Mouse (Mus musculus) cerebellum, adult 2 months (tissue): ENCODE data around the gene Mrps30. TPM values are rescaled to one million over a fixed set of nuclear protein-coding genes. Genes with fewer than 3 reads are reported as not detected.

ENCODE experiments used
- DNase-seq, 2 experiments: peaks; one replicate each; pipeline ENCODE4 v3.0.0; 2021
- H3K27ac ChIP-seq: fragments of 200-500 bp; 2 replicates; pipeline ENCODE4 v1.5.1; 2012; ENCODE audit warnings: low read length, control low read depth, inconsistent platforms; ENCODE audit not compliant: insufficient read depth
- H3K27me3 ChIP-seq: fragments of 200-500 bp; 2 replicates; pipeline ENCODE4 v1.6.1; 2012; ENCODE audit warnings: inconsistent platforms, mild to moderate bottlenecking, low read length, moderate library complexity; ENCODE audit not compliant: control insufficient read depth, insufficient read depth
- H3K4me1 ChIP-seq: fragments of 200-500 bp; 2 replicates; pipeline ENCODE4 v1.6.1; 2011; ENCODE audit warnings: low read length; ENCODE audit not compliant: control insufficient read depth, insufficient read depth
- H3K4me3 ChIP-seq: fragments of 200-500 bp; replicated peaks from 2 replicates; pipeline ENCODE3; 2011; ENCODE audit warnings: mild to moderate bottlenecking, low read depth, low read length, control low read depth; ENCODE audit not compliant: insufficient read depth
- CTCF ChIP-seq: fragments of 200-500 bp; IDR thresholded peaks from 2 replicates; pipeline ENCODE4 v1.5.1; 2011; ENCODE audit warnings: low read depth, mild to moderate bottlenecking, control low read depth, low read length, moderate library complexity, borderline replicate concordance; ENCODE audit not compliant: insufficient read depth
- POLR2A ChIP-seq: fragments of 200-500 bp; IDR thresholded peaks from 2 replicates; pipeline ENCODE4 v1.6.1; 2011; ENCODE audit warnings: low read length, control low read depth, borderline replicate concordance; ENCODE audit not compliant: insufficient read depth
- WGBS: fragments of 180-500 bp; shearing (Covaris S2); methylation state at CpG from one replicate; pipeline ENCODE4 v1.1.7; 2018; 5-methylcytosine and 5-hydroxymethylcytosine counted together
- polyA plus RNA-seq: library from polyadenylated mRNA; depleted of rRNA; stranded (reverse); fragments of >200 nt; gene quantifications from 2 replicates; pipeline ENCODE4 v1.2.3, GENCODE M21; 2012; rRNA removed

Mrps30 gene
- polyA plus RNA-seq, 1 experiment, result 15.1 TPM

DNA sequence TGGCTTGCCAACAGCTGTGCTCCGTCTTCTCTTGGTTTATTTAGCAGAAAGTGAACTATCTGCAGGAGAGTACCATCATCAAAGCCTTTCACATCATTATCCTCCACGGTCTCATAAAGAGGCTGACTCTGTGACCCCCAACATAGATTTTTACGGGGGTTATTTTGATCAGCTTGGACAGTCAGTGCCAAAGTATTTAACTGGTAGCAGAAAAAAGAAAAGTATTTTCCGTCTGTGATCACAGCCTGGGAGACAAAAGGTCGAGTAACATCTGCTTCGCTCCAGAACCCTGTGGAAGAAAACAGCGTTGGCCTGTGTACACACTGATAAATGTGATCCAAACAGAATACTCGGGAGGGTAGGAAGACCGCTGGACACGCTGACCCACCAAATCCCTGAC lies 6.7 kb downstream of the Mrps30 start:
- no peaks in the 10 kb centered on the region for H3K27me3 ChIP-seq
- no peaks in the 10 kb centered on the region for H3K4me1 ChIP-seq
- no peak for TF ChIP-seq POLR2A
- TF ChIP-seq CTCF, result no peak
- whole genome bisulfite sequencing, result 77% methylated on average over 10 of the region's 10 CpGs
- DNase-seq, result no peak
- no peak overlapping the region for H3K27ac ChIP-seq
- H3K4me3 ChIP-seq, result no peak overlapping the region

DNA sequence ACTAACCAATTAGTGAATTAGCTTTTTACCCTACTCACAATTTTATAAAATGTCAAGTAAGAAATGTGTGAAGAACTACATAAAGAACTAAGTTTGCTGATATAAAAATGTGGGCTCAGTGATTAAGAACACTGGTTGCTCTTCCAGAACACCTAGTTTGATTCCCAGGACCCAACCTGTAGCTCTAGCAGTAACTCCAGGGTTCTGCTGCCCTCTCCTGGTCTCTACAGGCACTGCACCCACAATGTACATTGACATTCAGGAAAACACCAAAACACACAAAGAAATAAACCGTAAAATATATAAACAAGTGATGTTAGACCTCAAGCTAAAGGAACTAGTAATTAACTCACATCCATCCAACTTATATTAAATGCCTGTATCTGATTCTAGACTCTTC lies 7.9 kb downstream of the Mrps30 start:
- WGBS, result 65% methylated on average over 1 of the region's 1 CpGs
- peak; percentile 31 to 56 for DNase-seq
- Histone ChIP-seq H3K4me3 (no peak overlapping the region), H3K27me3 (no peaks in the 10 kb centered on the region), H3K27ac (no peak overlapping the region), H3K4me1 (no peaks in the 10 kb centered on the region)
- TF ChIP-seq POLR2A (no peak), CTCF (peak; percentile 75; the same call in 1 of the 2 replicates)

DNA sequence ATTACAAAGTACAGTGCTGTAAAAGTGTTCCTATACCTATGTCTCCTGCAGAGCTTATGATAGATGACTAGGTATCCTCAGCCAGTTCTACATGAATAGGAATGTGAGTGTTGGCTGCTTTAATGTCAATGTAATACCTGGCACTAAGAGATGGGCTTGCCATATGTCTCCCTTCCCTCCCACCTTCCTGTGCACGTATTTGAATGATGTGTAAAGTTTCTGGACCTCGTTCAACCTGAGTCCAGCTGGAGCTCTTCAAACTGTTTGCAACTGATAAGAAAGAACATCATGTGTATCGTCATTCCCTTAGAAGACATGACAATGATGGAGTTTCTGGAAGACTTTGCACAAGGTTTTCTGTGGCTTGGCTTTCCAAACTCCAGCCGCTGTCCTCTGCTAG lies 14.2 kb downstream of the Mrps30 start:
- no peak for TF ChIP-seq POLR2A
- no peak for TF ChIP-seq CTCF
- WGBS, result 62% methylated on average over 4 of the region's 4 CpGs
- no peak for DNase-seq
- H3K27ac ChIP-seq, result no peak overlapping the region
- no peak overlapping the region for H3K4me3 ChIP-seq
- H3K4me1 ChIP-seq, result no peaks in the 10 kb centered on the region
- H3K27me3 ChIP-seq, result no peaks in the 10 kb centered on the region

DNA sequence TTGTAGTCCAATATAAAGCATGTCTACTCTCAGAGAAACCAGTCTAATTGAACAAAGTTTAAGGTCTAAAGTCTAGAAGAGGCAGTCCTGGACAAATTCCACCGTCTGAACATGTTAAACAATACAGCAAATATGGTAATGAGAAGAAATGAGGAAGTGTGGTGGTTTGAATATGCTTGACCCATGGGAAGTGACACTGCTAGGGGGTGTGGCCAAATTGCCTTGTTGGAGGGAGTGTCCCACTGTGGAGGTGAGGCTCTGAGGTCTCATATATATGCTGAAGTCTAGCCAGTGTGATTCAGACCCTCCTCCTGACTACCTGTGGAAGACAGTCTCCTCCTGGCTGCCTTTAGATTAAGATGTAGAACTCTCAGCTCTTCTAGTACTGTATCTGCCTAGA lies 21.3 kb downstream of the Mrps30 start:
- no peaks in the 10 kb centered on the region for H3K4me1 ChIP-seq
- H3K27ac ChIP-seq, result no peak overlapping the region
- WGBS, result 65% methylated on average over 1 of the region's 1 CpGs
- no peak overlapping the region for H3K4me3 ChIP-seq
- H3K27me3 ChIP-seq, result no peaks in the 10 kb centered on the region
- TF ChIP-seq POLR2A (no peak), CTCF (no peak)
- no peak for DNase-seq

DNA sequence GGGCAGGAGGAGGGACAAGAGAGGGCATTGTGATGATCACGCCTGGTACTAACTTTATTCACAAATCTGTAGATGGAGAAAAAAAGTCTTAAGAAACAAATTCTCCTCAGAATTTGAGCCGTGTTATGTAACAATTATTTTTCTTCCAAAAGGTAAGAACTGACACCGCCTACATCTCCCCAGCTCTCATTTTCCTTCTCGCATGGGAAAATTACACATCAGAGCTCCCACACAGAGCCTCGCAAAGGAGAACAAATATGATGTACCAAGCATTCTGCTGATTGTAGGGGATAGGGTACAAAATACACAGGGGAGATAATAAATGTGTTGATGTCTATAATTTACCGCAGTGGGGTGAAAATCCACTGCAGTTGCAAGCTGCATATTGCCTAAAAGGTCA lies 23.7 kb downstream of the Mrps30 start:
- no peaks in the 10 kb centered on the region for H3K27me3 ChIP-seq
- TF ChIP-seq CTCF (no peak), POLR2A (no peak)
- DNase-seq, result no peak
- H3K4me1 ChIP-seq, result no peaks in the 10 kb centered on the region
- H3K27ac ChIP-seq, result no peak overlapping the region
- 92% methylated on average over 6 of the region's 6 CpGs for WGBS
- H3K4me3 ChIP-seq, result no peak overlapping the region

DNA sequence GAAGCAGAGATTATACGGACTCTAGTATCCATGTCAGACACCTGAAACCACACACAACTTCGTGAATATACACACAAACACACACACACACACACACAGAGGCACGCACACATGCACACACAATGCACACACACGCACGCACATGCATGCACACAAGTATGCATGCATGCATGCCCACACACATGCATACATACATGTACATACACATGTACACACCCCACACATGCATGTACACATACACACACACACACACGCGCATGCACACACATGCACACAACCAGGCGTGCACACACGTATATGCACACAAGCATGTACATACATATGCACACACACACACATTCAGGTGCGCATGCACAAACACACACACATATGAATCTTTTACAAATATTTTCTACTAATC lies 36.2 kb downstream of the Mrps30 start:
- Histone ChIP-seq H3K4me1 (no peaks in the 10 kb centered on the region), H3K4me3 (no peak overlapping the region), H3K27me3 (no peaks in the 10 kb centered on the region), H3K27ac (no peak overlapping the region)
- TF ChIP-seq POLR2A, result no peak
- TF ChIP-seq CTCF, result no peak
- no peak for DNase-seq
- 92% methylated on average over 10 of the region's 10 CpGs for WGBS

DNA sequence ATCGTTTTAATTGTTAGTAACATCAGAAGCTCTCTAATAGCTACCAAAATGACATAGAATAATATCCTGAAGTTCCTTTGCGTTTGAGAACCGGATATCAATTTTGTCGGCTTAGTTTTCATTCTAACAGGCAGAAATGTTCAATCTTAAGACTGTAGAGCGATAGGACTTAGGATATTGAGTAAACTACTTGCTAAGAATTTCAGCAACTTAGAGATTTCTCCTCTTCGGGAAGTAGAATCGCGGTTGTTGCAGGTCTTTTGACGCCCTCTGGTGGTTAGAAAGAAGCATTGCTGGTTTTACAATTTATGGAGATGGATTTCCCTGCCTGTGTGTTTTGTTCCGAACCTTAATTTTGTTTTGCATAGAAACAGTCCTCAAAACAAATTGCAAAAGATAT lies 36.8 kb downstream of the Mrps30 start:
- Histone ChIP-seq H3K27ac (no peak overlapping the region), H3K4me1 (no peaks in the 10 kb centered on the region), H3K27me3 (no peaks in the 10 kb centered on the region), H3K4me3 (no peak overlapping the region)
- peak in 1 of 2 experiments; percentile 26 for DNase-seq
- TF ChIP-seq POLR2A (no peak), CTCF (0 out of 2 replicates have a peak, but pooled peaks have one; percentile 35)
- 21% methylated on average over 10 of the region's 10 CpGs for WGBS

Other genes starting within 250 kb of the Mrps30 start
- gene B430218F22Rik, start 622 bp downstream of the Mrps30 start, polyA plus RNA-seq, result 0.39 and 0.54 TPM in 2 replicates